Mouse (Mus musculus) layer of hippocampus, postnatal 14 days (tissue): ENCODE measurements at regions not wholly inside any gene's neighbourhood (a gene's known extent, or its start where the extent isn't known, plus 50 kb on each side); places are given as distances from the start of the nearest gene placed in this dataset.

ENCODE experiments used
- microRNA-seq, 2 experiments: library from miRNA; unstranded; fragments of <30 nt; microRNA quantifications; one replicate each; pipeline ENCODE4 v1.2.0; 2021

Small RNAs in the stretch of these regions (microRNA-seq; reads per million reads assigned to microRNA genes)
- gene Gm23243, result 0 reads per million in 2 experiments
